Mouse (Mus musculus) frontal cortex, postnatal 25 days (tissue): ENCODE measurements at regions not wholly inside any gene's neighbourhood (a gene's known extent, or its start where the extent isn't known, plus 50 kb on each side); places are given as distances from the start of the nearest gene placed in this dataset.

Experiments
- DNase-seq, 2 experiments: peaks; one replicate each; pipeline ENCODE4 v3.0.0; 2022; ENCODE audit warnings: low spot score in 2 of 2

GRCm38 (mm10) chr7:62924585-62925331, 101.3 kb upstream of the A26c2 start:
- peak in 1 of 2 experiments; percentile 10 for DNase-seq

GRCm38 (mm10) chr7:62922246-62922645, 98.8 kb upstream of the A26c2 start:
- DNase-seq, result peak; percentile 20 to 32

GRCm38 (mm10) chr7:62894337-62894736, 70.9 kb upstream of the A26c2 start:
- no peak for DNase-seq

GRCm38 (mm10) chr7:62877033-62877432, 53.6 kb upstream of the A26c2 start:
- peak in 1 of 2 experiments; percentile 5 for DNase-seq
